Mouse (Mus musculus): ENCODE measurements around the gene Bckdha.

DNA sequence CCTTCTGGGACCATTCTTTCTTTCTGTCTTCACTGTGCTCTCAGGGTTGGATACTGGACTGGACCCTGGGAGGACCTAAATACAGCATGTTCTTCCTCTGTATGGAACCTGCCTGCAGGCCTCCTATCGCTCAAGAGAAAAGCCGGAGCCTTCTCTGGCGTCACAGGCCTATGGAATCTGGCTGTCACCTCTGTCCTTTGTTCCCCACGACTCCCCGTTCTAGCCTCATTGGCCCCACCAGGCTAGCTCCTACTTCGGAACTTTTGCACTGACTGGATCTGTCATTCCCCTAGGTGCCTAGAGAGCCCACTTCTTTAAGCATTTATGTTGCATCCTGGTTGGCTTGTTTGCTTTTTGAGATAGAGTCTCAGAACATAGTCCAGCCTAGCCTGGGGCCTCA lies 25.9 kb upstream of the Bckdha start:
- TF ChIP-seq CTCF (IDR thresholded peaks at IDR 0.05; ENCODE audit: borderline replicate concordance, insufficient read depth, low read length) (no peak), POLR2A (IDR thresholded peaks at IDR 0.05; ENCODE audit: low read depth, low read length) (no peak)
